In genomic region chr19:25610411-25611111, GRCm38 (mm10) we compare ENCODE assay signal across 8 mouse cellular contexts. TPM values are rescaled to one million over a fixed set of nuclear protein-coding genes. Genes with fewer than 3 reads are reported as not detected.
DNase-seq lines count a peak whose midpoint lies in the region; ATAC-seq and TF ChIP-seq lines count a peak whose summit lies in the region.

No protein-coding gene starts in this region.

- TF ChIP-seq CTCF in hindbrain, postnatal 0 days (IDR thresholded peaks at IDR 0.05; ENCODE audit: low read depth), result no peak

- no peak overlapping the region for H3K27ac ChIP-seq in lung, embryonic 16.5 days (ENCODE audit: low read length)
- no peak overlapping the region for H3K27ac ChIP-seq in hindbrain, postnatal 0 days
- H3K27ac ChIP-seq in midbrain, embryonic 15.5 days, result no peak overlapping the region

- H3K4me2 ChIP-seq in lung, embryonic 16.5 days (ENCODE audit: low read depth, low read length), result peak overlapping the region; percentile 46
- H3K4me2 ChIP-seq in hindbrain, postnatal 0 days (ENCODE audit: low read depth, low read length), result peak overlapping the region; percentile 42
- peak overlapping the region; percentile 52 for H3K4me2 ChIP-seq in midbrain, embryonic 15.5 days

- no peaks in the 10 kb centered on the region for H3K9me3 ChIP-seq in lung, embryonic 16.5 days (ENCODE audit: control insufficient read depth, low read length)
- H3K9me3 ChIP-seq in hindbrain, postnatal 0 days (ENCODE audit: low read length), result no peaks in the 10 kb centered on the region
- no peaks in the 10 kb centered on the region for H3K9me3 ChIP-seq in midbrain, embryonic 15.5 days

- WGBS in lung, embryonic 16.5 days, result 0% methylated on average over 53 of the region's 71 CpGs
- WGBS in hindbrain, postnatal 0 days, result under 1% methylated on average over 53 of the region's 71 CpGs
- WGBS in midbrain, embryonic 15.5 days, result under 1% methylated on average over 67 of the region's 71 CpGs

- H3K36me3 ChIP-seq in lung, embryonic 16.5 days (ENCODE audit: control insufficient read depth, insufficient read depth, low read length), result no peaks in the 10 kb centered on the region
- no peaks in the 10 kb centered on the region for H3K36me3 ChIP-seq in hindbrain, postnatal 0 days (ENCODE audit: insufficient read depth, low read length)
- no peaks in the 10 kb centered on the region for H3K36me3 ChIP-seq in midbrain, embryonic 15.5 days (replicated peaks)

- peaks cover 94% of the 10 kb centered on the region for H3K27me3 ChIP-seq in lung, embryonic 16.5 days (ENCODE audit: control insufficient read depth, insufficient read depth, low read depth, low read length)
- peaks cover 84% of the 10 kb centered on the region for H3K27me3 ChIP-seq in hindbrain, postnatal 0 days (ENCODE audit: insufficient read depth, low read length)
- peaks cover 87% of the 10 kb centered on the region for H3K27me3 ChIP-seq in midbrain, embryonic 15.5 days (replicated peaks)

- H3K4me1 ChIP-seq in lung, embryonic 16.5 days (replicated peaks; ENCODE audit: control insufficient read depth, insufficient read depth, low read length), result peaks cover 24% of the 10 kb centered on the region
- no peaks in the 10 kb centered on the region for H3K4me1 ChIP-seq in hindbrain, postnatal 0 days (ENCODE audit: insufficient read depth, low read length)
- H3K4me1 ChIP-seq in midbrain, embryonic 15.5 days, result peaks cover 21% of the 10 kb centered on the region

- no peak overlapping the region for H3K9ac ChIP-seq in lung, embryonic 16.5 days (ENCODE audit: low read length)
- H3K9ac ChIP-seq in hindbrain, postnatal 0 days (replicated peaks; ENCODE audit: low read length), result no peak overlapping the region
- no peak overlapping the region for H3K9ac ChIP-seq in midbrain, embryonic 15.5 days

- peak; percentile 8 for DNase-seq in adrenal gland, postnatal 25 days
- no peak for DNase-seq in adrenal gland, adult 18-20 months (ENCODE audit: low spot score in 2 of 2)
- no peak for DNase-seq in lung, postnatal 10 days
- no peak for DNase-seq in hindbrain, postnatal 0 days (ENCODE audit: low spot score)
- no peak for DNase-seq in frontal cortex, postnatal 14 days (ENCODE audit: low spot score in 2 of 2)

- ATAC-seq in lung, embryonic 16.5 days (ENCODE audit: low read depth), result peak; percentile 47; the same call in 1 of the 2 replicates
- ATAC-seq in hindbrain, postnatal 0 days, result 0 out of 2 replicates have a peak, but pooled peaks have one; percentile 31
- ATAC-seq in midbrain, embryonic 15.5 days (replicated peaks), result 0 out of 2 replicates have a peak, but pooled peaks have one; percentile 55
- ATAC-seq in megakaryocyte progenitor cell, adult 5-6 weeks (replicated peaks; ENCODE audit: poor library complexity), result no peak

- H3K4me3 ChIP-seq in lung, embryonic 16.5 days (ENCODE audit: low read length), result peak overlapping the region; percentile 34
- peak overlapping the region; percentile 28 for H3K4me3 ChIP-seq in hindbrain, postnatal 0 days (ENCODE audit: low read length)
- H3K4me3 ChIP-seq in midbrain, embryonic 15.5 days, result peak overlapping the region; percentile 21

RNA-seq across cellular contexts. Expression of gene Dmrt3, which starts 0.5 kb away (rescaled TPM):
- total RNA-seq in adrenal gland, postnatal 25 days (2021), result not detected in 2 replicates
- not detected for total RNA-seq in adrenal gland, adult 18-20 months (2021)
- 0.20 and 0.44 TPM in 2 replicates for polyA plus RNA-seq in lung, embryonic 16.5 days (2015; fragmentation: Nextera tagmentation; extraction: Ambion mirVana)
- 0.31 and 1.8 TPM in 2 replicates for total RNA-seq in hindbrain, postnatal 0 days (2014; rRNA removed)
- polyA plus RNA-seq in hindbrain, postnatal 0 days (2015; fragmentation: Nextera tagmentation; extraction: Ambion mirVana), result 0.21 and 0.26 TPM in 2 replicates
- polyA plus RNA-seq in midbrain, embryonic 15.5 days (2015; fragmentation: Nextera tagmentation; extraction: Ambion mirVana), result 0.22 and 0.32 TPM in 2 replicates
- total RNA-seq in megakaryocyte progenitor cell, adult 5-6 weeks (2015), result not detected in 2 replicates
- total RNA-seq in megakaryocyte progenitor cell, adult 5-6 weeks (2017), result not detected in 2 replicates
